Mouse (Mus musculus) stomach, embryonic 14.5 days (tissue): Measurements from ENCODE around the gene Pcbp1. TPM values are rescaled to one million over a fixed set of nuclear protein-coding genes. Genes with fewer than 3 reads are reported as not detected.
A peak's percentile ranks its signal among the peaks of the same experiment; 100 is the strongest.

Experiments
- ATAC-seq: fragments of 200-750 bp; cut with Nextera tagmentation; 2 replicates; pipeline ENCODE4 v1.8.0; 2017; ENCODE audit warnings: low read depth, moderate TSS enrichment; ENCODE audit not compliant: insufficient number of reproducible peaks, insufficient read depth, low FRiP score
- H3K27ac ChIP-seq: fragments of 300-500 bp; sonication (generic); 2 replicates; pipeline ENCODE4 v1.5.1; 2014; ENCODE audit warnings: mild to moderate bottlenecking, low read length, moderate library complexity, mixed read lengths
- H3K27me3 ChIP-seq: fragments of 300-500 bp; sonication (generic); 2 replicates; pipeline ENCODE4 v1.6.1; 2014; ENCODE audit warnings: low read length, control low read depth, mixed read lengths; ENCODE audit not compliant: control insufficient read depth, insufficient read depth
- H3K36me3 ChIP-seq: fragments of 300-500 bp; sonication (generic); 2 replicates; pipeline ENCODE4 v1.6.1; 2014; ENCODE audit warnings: mild to moderate bottlenecking, control low read depth, low read length, moderate library complexity, mixed read lengths; ENCODE audit not compliant: control insufficient read depth, insufficient read depth
- H3K4me1 ChIP-seq: fragments of 300-500 bp; sonication (generic); 2 replicates; pipeline ENCODE4 v1.6.1; 2014; ENCODE audit warnings: low read length, control low read depth, mixed read lengths; ENCODE audit not compliant: control insufficient read depth, insufficient read depth
- H3K4me2 ChIP-seq: fragments of 300-500 bp; sonication (generic); replicated peaks from 2 replicates; pipeline ENCODE4 v1.6.1; 2014; ENCODE audit warnings: low read depth, low read length, control low read depth
- H3K4me3 ChIP-seq: fragments of 300-500 bp; sonication (generic); 2 replicates; pipeline ENCODE4 v1.5.1; 2014; ENCODE audit warnings: low read depth, low read length, control low read depth
- H3K9ac ChIP-seq: fragments of 300-500 bp; sonication (generic); replicated peaks from 2 replicates; pipeline ENCODE4 v1.6.1; 2014; ENCODE audit warnings: low read depth, mild to moderate bottlenecking, control low read depth, low read length, moderate library complexity, mixed read lengths
- H3K9me3 ChIP-seq: fragments of 300-500 bp; sonication (generic); 2 replicates; pipeline ENCODE4 v1.6.1; 2016; ENCODE audit warnings: low read depth, low read length, control low read depth; ENCODE audit not compliant: control insufficient read depth
- WGBS: fragments of 180-500 bp; shearing (Covaris S2); extraction: QIAGEN DNeasy Blood & Tissue Kit; methylation state at CpG from one replicate; pipeline ENCODE4 v1.1.7; 2014; 5-methylcytosine and 5-hydroxymethylcytosine counted together
- polyA plus RNA-seq: library from polyadenylated mRNA; unstranded; fragments of >200 nt; fragmentation: Nextera tagmentation; extraction: Ambion mirVana; gene quantifications from 2 replicates; pipeline ENCODE4 v1.2.1, GENCODE M21; 2014

Gene Pcbp1
- polyA plus RNA-seq, 1 experiment from 2014 or later: 230 TPM

GRCm38 (mm10) chr6:86527766-86528450 is 1.8 kb upstream of the Pcbp1 start:
- Histone ChIP-seq H3K4me2 (peak overlapping the region; percentile 74), H3K4me1 (0 out of 2 replicates have a peak, but pooled peaks cover 3% of the 10 kb centered on the region), H3K9me3 (no peaks in the 10 kb centered on the region), H3K4me3 (peak overlapping the region; percentile 88; the same call in 1 of the 2 replicates), H3K27ac (peak overlapping the region; percentile 100), H3K9ac (no peak overlapping the region), H3K36me3 (peaks cover 16% of the 10 kb centered on the region), H3K27me3 (no peaks in the 10 kb centered on the region)
- no peak for ATAC-seq
- WGBS: 89% methylated on average over 1 of the region's 4 CpGs

GRCm38 (mm10) chr6:86526961-86527740 is 1.0 kb upstream of the Pcbp1 start:
- peak overlapping the region; percentile 74 for H3K4me2 ChIP-seq
- 0 out of 2 replicates have a peak, but pooled peaks cover 6% of the 10 kb centered on the region for H3K4me1 ChIP-seq
- peak overlapping the region; percentile 88 for H3K4me3 ChIP-seq
- H3K9me3 ChIP-seq: no peaks in the 10 kb centered on the region
- H3K9ac ChIP-seq: peak overlapping the region; percentile 92
- H3K27ac ChIP-seq: peak overlapping the region; percentile 100
- H3K27me3 ChIP-seq: no peaks in the 10 kb centered on the region
- H3K36me3 ChIP-seq: peaks cover 16% of the 10 kb centered on the region
- ATAC-seq: peak; percentile 70
- 5% methylated on average over 49 of the region's 49 CpGs for WGBS

- H3K27ac ChIP-seq: peak overlapping the region; percentile 100
- H3K4me3 ChIP-seq: peak overlapping the region; percentile 88
- H3K4me1 ChIP-seq: 0 out of 2 replicates have a peak, but pooled peaks cover 6% of the 10 kb centered on the region
- peak; percentile 16; the same call in 1 of the 2 replicates for ATAC-seq
- H3K36me3 ChIP-seq: peaks cover 10% of the 10 kb centered on the region
- no peaks in the 10 kb centered on the region for H3K27me3 ChIP-seq
- H3K4me2 ChIP-seq: peak overlapping the region; percentile 55
- peak overlapping the region; percentile 92 for H3K9ac ChIP-seq
- H3K9me3 ChIP-seq: no peaks in the 10 kb centered on the region
- WGBS: under 1% methylated on average over 36 of the region's 36 CpGs
Observed at GRCm38 (mm10) chr6:86525646-86526031, 482 bp downstream of the Pcbp1 start.

- Histone ChIP-seq H3K36me3 (peaks cover 10% of the 10 kb centered on the region), H3K9ac (peak overlapping the region; percentile 92), H3K27ac (peak overlapping the region; percentile 100), H3K9me3 (no peaks in the 10 kb centered on the region), H3K4me2 (peak overlapping the region; percentile 55), H3K27me3 (no peaks in the 10 kb centered on the region), H3K4me3 (peak overlapping the region; percentile 88), H3K4me1 (0 out of 2 replicates have a peak, but pooled peaks cover 6% of the 10 kb centered on the region)
- peak; percentile 14; the same call in 1 of the 2 replicates for ATAC-seq
- WGBS: under 1% methylated on average over 51 of the region's 51 CpGs
Observed at GRCm38 (mm10) chr6:86524879-86525645, 1.1 kb downstream of the Pcbp1 start.

GRCm38 (mm10) chr6:86523755-86524434 is 2.2 kb downstream of the Pcbp1 start:
- Histone ChIP-seq H3K27me3 (no peaks in the 10 kb centered on the region), H3K36me3 (peaks cover 6% of the 10 kb centered on the region; the same call in 1 of the 2 replicates), H3K9ac (peak overlapping the region; percentile 92), H3K4me3 (peak overlapping the region; percentile 88), H3K4me1 (0 out of 2 replicates have a peak, but pooled peaks cover 6% of the 10 kb centered on the region), H3K9me3 (no peaks in the 10 kb centered on the region), H3K27ac (peak overlapping the region; percentile 100), H3K4me2 (peak overlapping the region; percentile 55)
- ATAC-seq: no peak
- under 1% methylated on average over 15 of the region's 15 CpGs for WGBS

- Histone ChIP-seq H3K27ac (peak overlapping the region; percentile 100; the same call in 1 of the 2 replicates), H3K4me1 (0 out of 2 replicates have a peak, but pooled peaks cover 6% of the 10 kb centered on the region), H3K4me2 (peak overlapping the region; percentile 55), H3K4me3 (peak overlapping the region; percentile 88), H3K9ac (peak overlapping the region; percentile 92), H3K36me3 (peaks cover 6% of the 10 kb centered on the region; the same call in 1 of the 2 replicates), H3K9me3 (no peaks in the 10 kb centered on the region), H3K27me3 (no peaks in the 10 kb centered on the region)
- no peak for ATAC-seq
- 32% methylated on average over 3 of the region's 3 CpGs for WGBS
Observed at GRCm38 (mm10) chr6:86523242-86523754, 2.8 kb downstream of the Pcbp1 start.

GRCm38 (mm10) chr6:86522001-86522911 is 3.9 kb downstream of the Pcbp1 start:
- H3K4me1 ChIP-seq: 0 out of 2 replicates have a peak, but pooled peaks cover 3% of the 10 kb centered on the region
- 80% methylated on average over 5 of the region's 5 CpGs for WGBS
- H3K9ac ChIP-seq: no peak overlapping the region
- H3K4me2 ChIP-seq: peak overlapping the region; percentile 55; the same call in 1 of the 2 replicates
- no peak overlapping the region for H3K27ac ChIP-seq
- no peak for ATAC-seq
- 0 out of 2 replicates have a peak overlapping the region, but pooled peaks have one; percentile 7 for H3K4me3 ChIP-seq
- no peaks in the 10 kb centered on the region for H3K27me3 ChIP-seq
- H3K9me3 ChIP-seq: no peaks in the 10 kb centered on the region
- H3K36me3 ChIP-seq: peaks cover 6% of the 10 kb centered on the region; the same call in 1 of the 2 replicates
